Mouse (Mus musculus): ENCODE data around the gene Dennd1c. TPM values are rescaled to one million over a fixed set of nuclear protein-coding genes. Genes with fewer than 3 reads are reported as not detected.

The Dennd1c gene
- polyA plus RNA-seq, 1 experiment: 0.41 TPM

DNA sequence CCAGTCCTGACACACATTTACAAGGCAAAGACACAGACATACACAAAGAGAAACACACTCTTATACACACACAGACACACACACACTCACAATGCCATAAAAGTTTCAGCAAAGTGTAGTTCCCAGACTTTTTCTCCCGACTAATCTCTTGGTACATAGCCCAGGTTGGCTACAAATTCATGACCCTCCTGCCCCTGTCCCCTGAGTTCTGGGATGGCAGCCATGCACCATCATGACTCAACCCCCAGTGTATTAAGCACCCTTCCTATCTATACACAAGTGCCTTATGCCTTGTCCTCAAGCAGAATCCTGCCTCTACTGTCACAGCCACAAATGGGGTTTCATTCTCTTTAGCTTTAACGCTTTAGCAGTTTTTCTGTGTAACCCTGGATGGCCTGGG is 38.5 kb upstream of the Dennd1c start:
- no peaks in the 10 kb centered on the region for H3K36me3 ChIP-seq (ENCODE audit: control insufficient read depth, insufficient read depth, low read length)
- H3K27me3 ChIP-seq (ENCODE audit: control insufficient read depth, insufficient read depth, low read length): no peaks in the 10 kb centered on the region
- TF ChIP-seq CTCF (IDR thresholded peaks at IDR 0.05; ENCODE audit: control insufficient read depth, insufficient read depth, insufficient replicate concordance, low read depth, low read length) (no peak), POLR2A (IDR thresholded peaks at IDR 0.05; ENCODE audit: control insufficient read depth, low read depth, low read length) (no peak)
- H3K4me1 ChIP-seq (ENCODE audit: control insufficient read depth, insufficient read depth, low read length): peaks cover 5% of the 10 kb centered on the region; the same call in 1 of the 2 replicates
- no peak overlapping the region for H3K4me3 ChIP-seq (ENCODE audit: control insufficient read depth, low read depth, low read length)
- H3K27ac ChIP-seq (ENCODE audit: control insufficient read depth, insufficient read depth, low read depth, low read length): no peak overlapping the region

DNA sequence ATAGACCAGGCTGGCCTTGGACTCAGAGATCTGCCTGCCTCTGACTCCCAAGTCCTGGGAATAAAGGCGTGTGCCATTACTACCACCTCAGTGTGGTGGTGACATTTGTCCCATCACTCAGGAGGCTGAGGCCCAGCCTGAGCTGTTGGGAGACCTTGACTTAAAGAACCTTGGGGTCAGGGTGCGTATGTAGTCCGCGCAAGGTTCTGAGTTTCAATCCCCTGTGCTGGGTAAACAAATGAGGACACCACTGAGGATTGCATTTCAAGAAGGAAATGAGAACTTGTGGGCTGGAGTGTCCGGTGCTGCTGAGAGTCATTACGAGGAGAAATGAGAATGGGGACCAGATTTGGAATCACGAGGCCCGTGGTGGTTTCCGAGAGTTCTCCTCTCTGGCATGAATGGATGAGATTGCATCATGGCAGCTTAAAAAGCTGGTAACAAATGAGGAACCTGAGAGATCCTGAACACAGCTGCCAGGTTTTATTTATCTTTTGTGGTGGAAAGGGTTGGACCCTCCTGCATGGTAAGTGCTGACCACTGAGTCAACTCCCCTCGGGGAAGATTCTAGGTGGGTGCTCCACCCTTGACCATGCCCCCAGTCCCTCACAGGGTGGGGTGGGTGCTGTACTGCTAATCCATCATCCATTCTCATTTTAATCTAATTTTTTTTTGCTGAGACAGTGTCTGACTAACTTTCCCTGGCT is 34.6 kb upstream of the Dennd1c start:
- H3K4me1 ChIP-seq (ENCODE audit: control insufficient read depth, insufficient read depth, low read length): no peaks in the 10 kb centered on the region
- H3K27ac ChIP-seq (ENCODE audit: control insufficient read depth, insufficient read depth, low read depth, low read length): no peak overlapping the region
- H3K36me3 ChIP-seq (ENCODE audit: control insufficient read depth, insufficient read depth, low read length): no peaks in the 10 kb centered on the region
- no peak overlapping the region for H3K4me3 ChIP-seq (ENCODE audit: control insufficient read depth, low read depth, low read length)
- TF ChIP-seq CTCF (IDR thresholded peaks at IDR 0.05; ENCODE audit: control insufficient read depth, insufficient read depth, insufficient replicate concordance, low read depth, low read length) (no peak), POLR2A (IDR thresholded peaks at IDR 0.05; ENCODE audit: control insufficient read depth, low read depth, low read length) (no peak)
- no peaks in the 10 kb centered on the region for H3K27me3 ChIP-seq (ENCODE audit: control insufficient read depth, insufficient read depth, low read length)

DNA sequence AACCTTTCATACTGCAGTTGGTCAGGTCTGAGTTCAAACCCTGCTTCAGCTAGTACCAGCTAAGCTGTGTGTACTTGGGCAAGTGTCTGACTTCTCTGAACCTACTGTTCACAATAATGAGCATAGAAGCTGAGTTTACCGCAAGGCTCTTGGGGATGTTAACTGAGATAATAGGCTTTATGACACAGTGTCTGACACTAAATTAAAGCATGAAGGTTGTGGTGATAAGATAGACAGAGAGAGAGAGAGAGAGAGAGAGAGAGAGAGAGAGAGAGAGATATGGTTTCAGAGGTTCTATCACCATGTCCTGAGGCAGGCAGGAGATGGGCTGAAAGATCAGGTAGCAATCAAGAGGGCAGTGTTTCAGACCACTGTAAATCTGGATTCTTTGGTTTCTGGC is 31.7 kb upstream of the Dennd1c start:
- TF ChIP-seq POLR2A (IDR thresholded peaks at IDR 0.05; ENCODE audit: control insufficient read depth, low read depth, low read length): no peak
- no peak for TF ChIP-seq CTCF (IDR thresholded peaks at IDR 0.05; ENCODE audit: control insufficient read depth, insufficient read depth, insufficient replicate concordance, low read depth, low read length)
- H3K27ac ChIP-seq (ENCODE audit: control insufficient read depth, insufficient read depth, low read depth, low read length): no peak overlapping the region
- no peak overlapping the region for H3K4me3 ChIP-seq (ENCODE audit: control insufficient read depth, low read depth, low read length)
- H3K4me1 ChIP-seq (ENCODE audit: control insufficient read depth, insufficient read depth, low read length): peaks cover 6% of the 10 kb centered on the region; the same call in 1 of the 2 replicates
- H3K36me3 ChIP-seq (ENCODE audit: control insufficient read depth, insufficient read depth, low read length): no peaks in the 10 kb centered on the region
- H3K27me3 ChIP-seq (ENCODE audit: control insufficient read depth, insufficient read depth, low read length): no peaks in the 10 kb centered on the region

DNA sequence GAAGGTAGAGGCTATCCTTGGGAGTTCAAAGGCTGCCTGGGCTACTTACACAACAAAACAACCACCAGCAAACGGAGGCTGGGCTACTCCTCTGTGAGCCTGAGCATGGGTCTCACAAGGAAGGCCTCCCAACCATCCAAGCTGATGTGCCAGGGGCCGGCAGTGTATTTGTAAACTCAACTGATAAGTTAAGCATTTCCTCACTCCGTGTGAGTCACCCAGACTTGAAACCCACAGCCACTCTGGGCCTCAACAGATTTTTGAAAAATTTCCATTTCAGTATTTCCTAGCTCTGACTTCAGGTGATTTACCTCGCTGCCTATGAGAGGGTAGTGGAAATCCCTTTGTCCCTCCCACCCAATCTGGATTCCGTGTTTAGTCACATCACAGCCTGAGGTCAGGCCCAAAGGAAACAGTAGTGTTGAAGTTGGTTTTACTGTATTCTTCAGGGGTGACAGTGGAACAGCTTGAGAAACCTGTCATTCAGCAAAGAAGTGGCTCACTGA is 30.4 kb upstream of the Dennd1c start:
- no peaks in the 10 kb centered on the region for H3K27me3 ChIP-seq (ENCODE audit: control insufficient read depth, insufficient read depth, low read length)
- TF ChIP-seq POLR2A (IDR thresholded peaks at IDR 0.05; ENCODE audit: control insufficient read depth, low read depth, low read length) (no peak), CTCF (IDR thresholded peaks at IDR 0.05; ENCODE audit: control insufficient read depth, insufficient read depth, insufficient replicate concordance, low read depth, low read length) (no peak)
- no peak overlapping the region for H3K27ac ChIP-seq (ENCODE audit: control insufficient read depth, insufficient read depth, low read depth, low read length)
- H3K4me3 ChIP-seq (ENCODE audit: control insufficient read depth, low read depth, low read length): no peak overlapping the region
- H3K36me3 ChIP-seq (ENCODE audit: control insufficient read depth, insufficient read depth, low read length): no peaks in the 10 kb centered on the region
- peaks cover 6% of the 10 kb centered on the region; the same call in 1 of the 2 replicates for H3K4me1 ChIP-seq (ENCODE audit: control insufficient read depth, insufficient read depth, low read length)

DNA sequence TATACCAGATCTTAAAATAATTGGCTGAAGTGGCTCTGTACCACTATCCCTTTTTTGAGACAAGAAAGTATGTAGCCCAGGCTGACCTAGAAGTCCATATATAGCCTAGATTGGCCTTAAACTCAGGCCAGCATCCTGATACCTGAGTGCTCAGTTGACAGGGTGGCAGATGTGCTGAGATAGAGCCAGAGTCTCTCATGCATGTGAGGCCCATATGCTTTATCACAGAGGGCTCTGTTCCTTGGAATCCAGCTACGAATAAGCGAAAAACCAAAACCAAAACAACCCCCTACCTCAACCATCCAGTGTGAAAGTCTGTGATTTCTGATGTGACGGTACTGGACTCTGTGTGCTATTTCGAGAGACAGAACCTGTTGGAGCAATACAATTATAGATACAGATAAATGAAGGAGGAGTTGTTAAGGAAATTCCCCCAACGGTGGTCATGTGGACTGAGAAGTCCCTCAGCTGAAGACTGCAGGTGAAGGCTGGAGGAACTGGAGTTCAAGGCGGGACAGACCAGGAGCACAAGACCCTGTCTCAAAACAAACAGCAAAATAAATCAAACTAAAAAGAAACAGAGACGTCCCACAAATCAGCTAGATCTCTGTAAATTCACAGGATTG is 29.8 kb upstream of the Dennd1c start:
- H3K27ac ChIP-seq (ENCODE audit: control insufficient read depth, insufficient read depth, low read depth, low read length): no peak overlapping the region
- H3K4me3 ChIP-seq (ENCODE audit: control insufficient read depth, low read depth, low read length): no peak overlapping the region
- TF ChIP-seq POLR2A (IDR thresholded peaks at IDR 0.05; ENCODE audit: control insufficient read depth, low read depth, low read length): no peak
- TF ChIP-seq CTCF (IDR thresholded peaks at IDR 0.05; ENCODE audit: control insufficient read depth, insufficient read depth, insufficient replicate concordance, low read depth, low read length): no peak
- H3K4me1 ChIP-seq (ENCODE audit: control insufficient read depth, insufficient read depth, low read length): peaks cover 6% of the 10 kb centered on the region; the same call in 1 of the 2 replicates
- H3K27me3 ChIP-seq (ENCODE audit: control insufficient read depth, insufficient read depth, low read length): no peaks in the 10 kb centered on the region
- H3K36me3 ChIP-seq (ENCODE audit: control insufficient read depth, insufficient read depth, low read length): no peaks in the 10 kb centered on the region

DNA sequence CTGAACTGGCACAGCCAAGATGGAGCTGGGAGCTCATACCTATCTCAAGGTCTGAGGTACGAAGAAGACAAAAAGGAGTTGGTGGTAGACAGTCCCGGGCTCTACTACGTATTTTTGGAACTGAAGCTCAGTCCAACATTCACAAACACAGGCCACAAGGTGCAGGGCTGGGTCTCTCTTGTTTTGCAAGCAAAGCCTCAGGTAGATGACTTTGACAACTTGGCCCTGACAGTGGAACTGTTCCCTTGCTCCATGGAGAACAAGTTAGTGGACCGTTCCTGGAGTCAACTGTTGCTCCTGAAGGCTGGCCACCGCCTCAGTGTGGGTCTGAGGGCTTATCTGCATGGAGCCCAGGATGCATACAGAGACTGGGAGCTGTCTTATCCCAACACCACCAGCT is 28.8 kb upstream of the Dennd1c start:
- no peak overlapping the region for H3K4me3 ChIP-seq (ENCODE audit: control insufficient read depth, low read depth, low read length)
- H3K4me1 ChIP-seq (ENCODE audit: control insufficient read depth, insufficient read depth, low read length): peaks cover 6% of the 10 kb centered on the region; the same call in 1 of the 2 replicates
- H3K27me3 ChIP-seq (ENCODE audit: control insufficient read depth, insufficient read depth, low read length): no peaks in the 10 kb centered on the region
- TF ChIP-seq CTCF (IDR thresholded peaks at IDR 0.05; ENCODE audit: control insufficient read depth, insufficient read depth, insufficient replicate concordance, low read depth, low read length): no peak
- TF ChIP-seq POLR2A (IDR thresholded peaks at IDR 0.05; ENCODE audit: control insufficient read depth, low read depth, low read length): no peak
- no peak overlapping the region for H3K27ac ChIP-seq (ENCODE audit: control insufficient read depth, insufficient read depth, low read depth, low read length)
- no peaks in the 10 kb centered on the region for H3K36me3 ChIP-seq (ENCODE audit: control insufficient read depth, insufficient read depth, low read length)

DNA sequence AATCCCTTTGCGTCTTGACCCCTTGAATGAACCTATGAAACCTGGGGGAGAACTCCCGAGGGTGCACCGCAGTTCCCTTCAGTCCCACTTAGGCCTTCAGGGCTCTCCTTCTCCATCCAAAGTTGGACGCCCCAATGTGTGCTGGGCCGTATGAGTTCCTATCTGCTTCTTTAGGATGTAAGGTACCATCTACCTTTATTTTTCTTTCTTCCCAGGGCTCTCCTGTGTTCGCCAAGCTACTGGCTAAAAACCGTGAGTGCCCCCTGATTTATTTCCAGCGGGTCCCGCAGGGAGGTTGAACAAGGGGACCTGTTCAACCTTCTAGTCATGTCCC is 27.7 kb upstream of the Dennd1c start:
- no peaks in the 10 kb centered on the region for H3K36me3 ChIP-seq (ENCODE audit: control insufficient read depth, insufficient read depth, low read length)
- H3K4me3 ChIP-seq (ENCODE audit: control insufficient read depth, low read depth, low read length): no peak overlapping the region
- no peak for TF ChIP-seq POLR2A (IDR thresholded peaks at IDR 0.05; ENCODE audit: control insufficient read depth, low read depth, low read length)
- TF ChIP-seq CTCF (IDR thresholded peaks at IDR 0.05; ENCODE audit: control insufficient read depth, insufficient read depth, insufficient replicate concordance, low read depth, low read length): no peak
- H3K27me3 ChIP-seq (ENCODE audit: control insufficient read depth, insufficient read depth, low read length): no peaks in the 10 kb centered on the region
- peaks cover 6% of the 10 kb centered on the region; the same call in 1 of the 2 replicates for H3K4me1 ChIP-seq (ENCODE audit: control insufficient read depth, insufficient read depth, low read length)
- no peak overlapping the region for H3K27ac ChIP-seq (ENCODE audit: control insufficient read depth, insufficient read depth, low read depth, low read length)

Measured in testis, adult 2 months (tissue).